Mouse (Mus musculus) stomach, postnatal 0 days (tissue): Measurements from ENCODE around the gene Nup98. TPM values are rescaled to one million over a fixed set of nuclear protein-coding genes. Genes with fewer than 3 reads are reported as not detected.

Source experiments
- ATAC-seq: fragments of 200-750 bp; cut with Nextera tagmentation; 2 replicates; pipeline ENCODE4 v1.8.0; 2017; ENCODE audit not compliant: low FRiP score, low TSS enrichment
- DNase-seq: peaks from one replicate; pipeline ENCODE4 v3.0.0-alpha.2; 2016; ENCODE audit warnings: low spot score
- H3K27ac ChIP-seq: fragments of 300-500 bp; sonication (generic); replicated peaks from 2 replicates; pipeline ENCODE4 v1.5.1; 2014; ENCODE audit warnings: mild to moderate bottlenecking, control low read depth
- H3K27me3 ChIP-seq: fragments of 300-500 bp; sonication (generic); 2 replicates; pipeline ENCODE4 v1.6.1; 2014; ENCODE audit warnings: low read length; ENCODE audit not compliant: control insufficient read depth, insufficient read depth
- H3K36me3 ChIP-seq: fragments of 300-500 bp; sonication (generic); 2 replicates; pipeline ENCODE4 v1.6.1; 2014; ENCODE audit warnings: low read length, mixed read lengths; ENCODE audit not compliant: control insufficient read depth, insufficient read depth
- H3K4me1 ChIP-seq: fragments of 300-500 bp; sonication (generic); replicated peaks from 2 replicates; pipeline ENCODE4 v1.6.1; 2014; ENCODE audit warnings: antibody characterized with exemption; ENCODE audit not compliant: control insufficient read depth, insufficient read depth
- H3K4me2 ChIP-seq: fragments of 300-500 bp; sonication (generic); replicated peaks from 2 replicates; pipeline ENCODE4 v1.6.1; 2014; ENCODE audit warnings: low read depth, mild to moderate bottlenecking, control low read depth, moderate library complexity
- H3K4me3 ChIP-seq: fragments of 300-500 bp; sonication (generic); 2 replicates; pipeline ENCODE4 v1.5.1; 2014; ENCODE audit warnings: low read depth, low read length, control low read depth
- H3K9ac ChIP-seq: fragments of 300-500 bp; sonication (generic); 2 replicates; pipeline ENCODE4 v1.6.1; 2014; ENCODE audit warnings: mild to moderate bottlenecking, low read length, control low read depth, mixed read lengths
- H3K9me3 ChIP-seq: fragments of 300-500 bp; sonication (generic); 2 replicates; pipeline ENCODE4 v1.6.1; 2016; ENCODE audit warnings: low read length; ENCODE audit not compliant: control insufficient read depth
- CTCF ChIP-seq: IDR thresholded peaks from 2 replicates; pipeline ENCODE4 v1.5.1; 2016; ENCODE audit warnings: antibody characterized with exemption, low read depth, mild to moderate bottlenecking, moderate library complexity
- EP300 ChIP-seq: optimal IDR thresholded peaks from 2 replicates; pipeline ENCODE3; 2016; ENCODE audit warnings: antibody characterized with exemption
- WGBS: fragments of 180-500 bp; shearing (Covaris S2); extraction: QIAGEN DNeasy Blood & Tissue Kit; methylation state at CpG from one replicate; pipeline ENCODE4 v1.1.7; 2014; 5-methylcytosine and 5-hydroxymethylcytosine counted together
- polyA plus RNA-seq: library from polyadenylated mRNA; unstranded; fragments of >200 nt; fragmentation: Nextera tagmentation; extraction: Ambion mirVana; gene quantifications from 2 replicates; pipeline ENCODE4 v1.2.1, GENCODE M21; 2015

Nup98 gene
- polyA plus RNA-seq, 1 experiment from 2014 or later, result 12.1 TPM

DNA sequence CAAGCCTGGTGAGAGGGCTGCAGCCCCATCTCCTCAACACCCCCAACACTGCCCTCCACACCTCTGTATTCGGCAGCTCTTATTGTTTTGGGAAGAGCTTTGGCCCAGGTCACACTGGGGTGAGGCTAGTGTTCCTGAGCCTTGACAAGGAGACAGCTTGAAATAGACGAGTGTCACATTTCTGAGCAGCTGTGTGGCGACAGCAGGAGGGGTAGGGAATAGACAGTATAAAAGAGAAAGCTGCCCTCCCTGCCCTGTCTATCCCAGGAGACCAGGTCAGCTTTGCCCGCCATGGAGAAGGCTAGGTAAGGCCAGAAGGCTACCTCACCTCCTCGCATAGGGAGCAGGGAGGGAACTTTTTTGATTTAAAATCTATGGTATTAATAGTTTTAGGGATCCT, 108.5 kb downstream of the Nup98 start, which contains the start of gene Art1:
Gene Art1, plus strand, starts transcription at position 257 of the 400 bp plus-strand sequence.
- Histone ChIP-seq H3K36me3 (no peaks in the 10 kb centered on the region), H3K27ac (no peak within 1 kb of the TSS), H3K9me3 (no peaks in the 10 kb centered on the region), H3K9ac (no peak within 1 kb of the TSS), H3K4me2 (no peak within 1 kb of the TSS), H3K4me3 (no peak within 1 kb of the TSS), H3K4me1 (no peaks in the 10 kb centered on the region), H3K27me3 (no peaks in the 10 kb centered on the region)
- WGBS, result 75% methylated on average over 5 of the region's 5 CpGs
- DNase-seq (no peak), ATAC-seq (no peak)
- TF ChIP-seq CTCF (no peak), EP300 (no peak)

DNA sequence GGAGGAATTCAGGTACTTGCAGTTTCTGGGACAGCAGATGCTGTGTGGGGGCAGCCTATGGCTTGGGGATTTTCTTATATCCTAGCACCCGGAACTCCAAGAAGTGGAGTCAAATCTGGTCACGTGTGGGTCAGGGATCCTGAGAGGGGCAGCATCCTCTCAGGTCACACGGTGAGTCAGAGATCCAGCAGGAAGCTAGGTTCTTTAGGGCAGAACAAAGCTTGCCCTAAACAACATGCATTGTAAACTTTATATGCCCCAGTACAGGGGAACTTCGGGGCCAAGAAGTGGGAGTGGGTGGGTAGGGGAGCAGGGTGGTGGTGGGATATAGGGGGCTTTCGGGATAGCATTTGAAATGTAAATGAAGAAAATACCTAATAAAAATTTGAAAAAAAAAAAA, 109.1 kb downstream of the Nup98 start:
- DNase-seq, result no peak
- H3K9ac ChIP-seq, result no peak overlapping the region
- WGBS, result 70% methylated on average over 5 of the region's 5 CpGs
- no peaks in the 10 kb centered on the region for H3K27me3 ChIP-seq
- no peaks in the 10 kb centered on the region for H3K36me3 ChIP-seq
- no peak for TF ChIP-seq CTCF
- H3K27ac ChIP-seq, result no peak overlapping the region
- H3K4me1 ChIP-seq, result no peaks in the 10 kb centered on the region
- H3K4me3 ChIP-seq, result no peak overlapping the region
- no peak overlapping the region for H3K4me2 ChIP-seq
- no peak for ATAC-seq
- H3K9me3 ChIP-seq, result no peaks in the 10 kb centered on the region

DNA sequence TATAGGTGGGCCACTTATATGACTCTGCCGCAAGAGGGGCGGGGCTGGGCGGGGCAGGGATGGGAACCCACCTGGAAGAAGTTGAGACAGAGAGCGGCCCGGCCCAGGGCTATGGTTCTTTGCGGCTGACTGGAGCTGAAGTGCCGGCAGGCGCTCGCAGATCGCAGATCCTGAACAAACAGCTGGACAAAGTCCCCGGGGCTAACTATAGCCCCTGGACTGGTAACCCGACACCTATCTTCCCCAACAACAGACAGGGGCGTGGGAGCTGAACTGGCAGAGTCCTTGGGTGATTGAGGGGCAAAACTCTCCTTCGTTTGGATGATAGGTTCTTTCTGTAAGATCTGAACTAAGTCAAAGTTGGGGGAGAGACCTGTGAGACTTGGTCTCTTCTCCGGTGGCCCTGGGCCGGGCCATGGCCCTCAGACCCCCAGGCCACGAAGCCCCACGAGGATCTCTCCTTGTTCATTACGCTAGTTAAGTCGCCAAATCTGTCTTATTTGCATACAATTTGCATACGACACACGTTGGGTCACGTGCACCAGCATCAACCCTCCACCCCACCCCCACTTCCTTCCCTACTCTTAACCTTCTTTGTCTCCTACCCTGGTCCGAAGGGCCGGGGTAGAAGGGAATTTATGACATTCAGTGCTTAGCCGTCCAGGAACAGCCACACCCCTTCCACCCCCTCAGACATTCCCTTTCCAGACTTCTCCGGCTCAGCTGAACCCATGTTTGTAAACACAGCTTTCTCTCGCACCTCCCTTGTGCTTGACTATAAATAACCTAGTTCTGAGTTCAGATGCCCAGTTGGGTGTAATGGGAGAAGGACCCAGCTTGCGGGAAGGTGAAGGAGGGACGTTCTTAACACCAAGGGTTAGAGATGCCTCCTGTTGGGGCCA, 110.0 kb downstream of the Nup98 start:
- Histone ChIP-seq H3K4me2 (peak overlapping the region; percentile 59), H3K4me3 (peak overlapping the region; percentile 35), H3K9ac (peak overlapping the region; percentile 50), H3K36me3 (no peaks in the 10 kb centered on the region), H3K4me1 (no peaks in the 10 kb centered on the region), H3K9me3 (no peaks in the 10 kb centered on the region), H3K27me3 (no peaks in the 10 kb centered on the region), H3K27ac (no peak overlapping the region)
- DNase-seq (peak; percentile 36), ATAC-seq (peak; percentile 54)
- WGBS, result 7% methylated on average over 30 of the region's 30 CpGs
- TF ChIP-seq CTCF, result no peak
- TF ChIP-seq EP300, result no peak

DNA sequence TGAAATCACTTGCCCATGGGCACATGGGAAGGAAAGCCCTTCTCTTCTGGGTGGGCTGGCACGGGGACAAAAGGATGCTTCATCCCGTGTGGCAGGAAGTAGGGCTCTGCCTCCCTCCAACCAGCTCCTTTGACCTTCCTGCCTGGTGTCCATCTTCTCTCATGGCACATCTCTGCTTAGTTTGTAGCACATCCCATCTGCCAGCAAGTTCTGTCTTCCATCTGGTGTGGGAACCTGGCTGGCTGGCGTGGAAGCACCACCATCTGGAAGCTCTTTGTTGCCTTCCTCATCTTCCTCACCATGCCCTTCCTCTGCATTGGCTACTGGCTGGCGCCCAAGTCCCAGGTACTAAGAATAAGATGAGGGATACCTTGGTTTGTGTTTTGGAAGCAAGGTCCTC, 122.6 kb downstream of the Nup98 start:
- no peak for ATAC-seq
- Histone ChIP-seq H3K9me3 (no peaks in the 10 kb centered on the region), H3K36me3 (peaks cover 3% of the 10 kb centered on the region), H3K27ac (no peak overlapping the region), H3K9ac (no peak overlapping the region), H3K27me3 (no peaks in the 10 kb centered on the region), H3K4me2 (no peak overlapping the region), H3K4me3 (no peak overlapping the region), H3K4me1 (no peaks in the 10 kb centered on the region)
- DNase-seq, result no peak
- 87% methylated on average over 4 of the region's 4 CpGs for WGBS
- TF ChIP-seq CTCF (no peak), EP300 (no peak)

DNA sequence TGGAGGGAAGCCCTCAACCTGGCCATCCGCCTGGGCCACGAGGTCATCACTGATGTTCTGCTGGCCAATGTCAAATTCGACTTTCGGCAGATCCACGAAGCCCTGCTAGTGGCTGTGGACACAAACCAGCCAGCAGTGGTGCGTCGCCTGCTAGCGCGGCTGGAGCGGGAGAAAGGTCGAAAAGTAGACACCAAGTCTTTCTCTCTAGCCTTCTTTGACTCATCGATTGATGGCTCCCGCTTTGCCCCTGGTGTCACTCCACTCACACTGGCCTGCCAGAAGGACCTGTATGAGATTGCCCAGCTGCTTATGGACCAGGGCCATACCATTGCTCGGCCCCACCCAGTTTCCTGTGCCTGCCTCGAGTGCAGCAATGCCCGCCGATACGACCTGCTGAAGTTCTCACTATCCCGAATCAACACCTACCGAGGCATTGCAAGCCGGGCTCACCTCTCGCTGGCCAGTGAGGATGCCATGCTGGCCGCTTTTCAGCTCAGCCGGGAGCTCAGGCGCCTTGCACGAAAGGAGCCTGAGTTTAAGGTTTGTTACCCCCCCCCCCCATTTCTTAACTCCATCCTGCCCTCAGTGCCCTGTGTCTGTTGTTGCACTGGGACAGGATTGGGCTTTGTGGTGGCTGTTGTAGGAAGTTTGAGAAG, 125.8 kb downstream of the Nup98 start:
- Histone ChIP-seq H3K9me3 (no peaks in the 10 kb centered on the region), H3K27me3 (no peaks in the 10 kb centered on the region), H3K27ac (no peak overlapping the region), H3K4me1 (no peaks in the 10 kb centered on the region), H3K9ac (no peak overlapping the region), H3K36me3 (peaks cover 15% of the 10 kb centered on the region), H3K4me3 (no peak overlapping the region), H3K4me2 (no peak overlapping the region)
- ATAC-seq (no peak), DNase-seq (no peak)
- no peak for TF ChIP-seq CTCF
- TF ChIP-seq EP300, result no peak
- 82% methylated on average over 26 of the region's 26 CpGs for WGBS

DNA sequence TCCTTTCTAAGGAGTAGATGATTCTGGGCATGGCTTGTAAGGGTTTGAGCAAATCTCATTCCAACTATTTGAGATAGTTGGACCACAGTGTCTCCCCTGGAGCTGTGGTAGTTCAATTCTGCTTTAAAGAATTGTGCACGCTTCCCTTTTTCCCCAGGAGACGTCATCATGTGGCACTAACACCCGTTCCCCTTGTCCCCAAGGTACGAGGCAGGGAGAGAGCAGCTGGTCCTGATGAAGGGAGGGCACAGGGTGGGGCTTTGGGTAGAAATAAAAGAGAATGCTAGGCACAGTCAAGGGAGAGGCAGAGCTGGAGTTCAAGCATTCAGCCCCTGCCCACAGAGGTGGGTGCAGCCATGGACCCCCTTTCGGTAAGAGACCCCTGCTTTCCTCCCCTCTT, 127.2 kb downstream of the Nup98 start, which contains the start of gene Trpc2:
Gene Trpc2, plus strand, starts transcription at position 301 of the 400 bp plus-strand sequence.
- H3K27ac ChIP-seq, result no peak within 1 kb of the TSS
- H3K4me2 ChIP-seq, result no peak within 1 kb of the TSS
- no peak within 1 kb of the TSS for H3K9ac ChIP-seq
- H3K36me3 ChIP-seq, result peaks cover 20% of the 10 kb centered on the region
- no peak within 1 kb of the TSS for H3K4me3 ChIP-seq
- no peaks in the 10 kb centered on the region for H3K27me3 ChIP-seq
- no peaks in the 10 kb centered on the region for H3K4me1 ChIP-seq
- WGBS, result 80% methylated on average over 5 of the region's 5 CpGs
- TF ChIP-seq EP300, result no peak
- no peak for TF ChIP-seq CTCF
- ATAC-seq (no peak), DNase-seq (no peak)
- H3K9me3 ChIP-seq, result no peaks in the 10 kb centered on the region
